Mouse (Mus musculus): Measurements from ENCODE around the gene Olfr938. TPM values are rescaled to one million over a fixed set of nuclear protein-coding genes. Genes with fewer than 3 reads are reported as not detected.

The Olfr938 gene
- not detected in 2 replicates for polyA plus RNA-seq (2015; fragmentation: Nextera tagmentation; extraction: Ambion mirVana)

DNA sequence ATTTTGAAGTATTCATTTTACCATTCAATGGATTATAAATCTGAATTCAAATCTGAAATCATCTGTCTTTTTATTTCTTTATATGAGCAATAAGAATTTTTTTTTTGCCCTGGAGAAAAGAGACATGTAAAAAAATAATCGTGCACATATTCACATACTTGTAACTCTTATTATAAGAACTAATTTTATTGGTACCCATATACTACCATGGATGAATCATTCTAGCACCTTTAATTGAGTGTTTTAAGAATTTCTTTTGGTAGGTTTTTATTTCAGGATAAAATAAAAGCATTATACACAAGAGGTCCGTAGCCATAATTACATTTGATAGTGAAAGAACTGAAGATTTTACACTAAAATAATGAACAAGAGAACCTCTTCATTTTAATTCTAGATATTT, at the start of gene Olfr938:
Gene Olfr938 (minus strand): TSS at position 101 of the 400 bp plus-strand sequence.
- no peaks in the 10 kb centered on the region for H3K27me3 ChIP-seq (replicated peaks)
- H3K4me2 ChIP-seq: no peak within 1 kb of the TSS
- H3K4me1 ChIP-seq: no peaks in the 10 kb centered on the region
- no peak within 1 kb of the TSS for H3K9ac ChIP-seq
- H3K36me3 ChIP-seq: no peaks in the 10 kb centered on the region
- H3K4me3 ChIP-seq (replicated peaks): no peak within 1 kb of the TSS
- 86% methylated on average over 2 of the region's 2 CpGs for WGBS
- no peak for ATAC-seq (ENCODE audit: insufficient read depth, low FRiP score, low read depth)
- H3K9me3 ChIP-seq: no peaks in the 10 kb centered on the region
- H3K27ac ChIP-seq: no peak within 1 kb of the TSS

DNA sequence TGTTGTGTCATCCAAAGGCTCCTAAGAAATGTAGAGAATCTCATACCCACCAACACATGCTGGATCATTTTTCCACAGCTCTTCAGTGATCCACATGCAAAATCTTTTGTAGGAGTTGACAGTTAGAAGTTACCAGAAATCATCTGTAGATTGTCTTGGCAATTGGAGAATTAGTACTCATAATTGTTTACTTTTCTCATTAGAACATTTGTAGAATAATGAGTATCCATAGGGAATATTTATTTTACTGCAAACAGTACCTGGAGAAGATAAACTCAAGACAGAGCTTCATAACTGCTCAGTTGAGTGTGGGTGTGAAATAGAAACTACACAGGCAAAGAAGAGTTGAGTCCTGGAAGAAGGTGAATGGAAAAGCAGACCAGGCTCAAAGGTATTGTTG, 49.1 kb upstream of the Olfr938 start, which contains the start of gene Olfr27:
Gene Olfr27 (plus strand): TSS at position 301 of the 400 bp plus-strand sequence.
- no peaks in the 10 kb centered on the region for H3K9me3 ChIP-seq
- H3K4me3 ChIP-seq (replicated peaks): no peak within 1 kb of the TSS
- no peaks in the 10 kb centered on the region for H3K27me3 ChIP-seq (replicated peaks)
- no peak within 1 kb of the TSS for H3K9ac ChIP-seq
- no peak for ATAC-seq (ENCODE audit: insufficient read depth, low FRiP score, low read depth)
- H3K4me1 ChIP-seq: no peaks in the 10 kb centered on the region
- H3K36me3 ChIP-seq: no peaks in the 10 kb centered on the region
- H3K27ac ChIP-seq: no peak within 1 kb of the TSS
- H3K4me2 ChIP-seq: no peak within 1 kb of the TSS

DNA sequence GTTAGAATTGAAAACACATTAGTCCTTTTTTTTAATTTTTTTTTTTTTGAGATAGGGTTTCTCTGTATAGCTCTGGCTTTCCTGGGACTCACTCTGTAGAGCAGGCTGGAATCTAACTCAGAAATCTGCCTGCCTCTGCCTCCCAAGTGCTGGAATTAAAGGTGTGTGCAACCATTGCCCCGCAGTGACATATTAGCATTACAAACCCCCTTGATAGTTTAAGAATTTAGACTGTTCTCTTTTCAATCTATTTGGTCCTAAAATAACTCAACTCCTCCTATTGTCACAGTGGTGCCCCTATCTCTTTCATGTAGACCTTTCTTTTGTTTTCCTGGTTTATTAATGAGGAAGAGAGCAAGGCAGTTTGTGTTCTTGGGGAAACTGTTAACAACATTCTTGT, 48.6 kb upstream of the Olfr938 start:
- Histone ChIP-seq H3K4me2 (no peak overlapping the region), H3K4me1 (no peaks in the 10 kb centered on the region), H3K27me3 (replicated peaks) (no peaks in the 10 kb centered on the region), H3K36me3 (no peaks in the 10 kb centered on the region), H3K4me3 (replicated peaks) (no peak overlapping the region), H3K9me3 (no peaks in the 10 kb centered on the region), H3K27ac (no peak overlapping the region), H3K9ac (no peak overlapping the region)
- 85% methylated on average over 1 of the region's 1 CpGs for WGBS
- ATAC-seq (ENCODE audit: insufficient read depth, low FRiP score, low read depth): no peak

DNA sequence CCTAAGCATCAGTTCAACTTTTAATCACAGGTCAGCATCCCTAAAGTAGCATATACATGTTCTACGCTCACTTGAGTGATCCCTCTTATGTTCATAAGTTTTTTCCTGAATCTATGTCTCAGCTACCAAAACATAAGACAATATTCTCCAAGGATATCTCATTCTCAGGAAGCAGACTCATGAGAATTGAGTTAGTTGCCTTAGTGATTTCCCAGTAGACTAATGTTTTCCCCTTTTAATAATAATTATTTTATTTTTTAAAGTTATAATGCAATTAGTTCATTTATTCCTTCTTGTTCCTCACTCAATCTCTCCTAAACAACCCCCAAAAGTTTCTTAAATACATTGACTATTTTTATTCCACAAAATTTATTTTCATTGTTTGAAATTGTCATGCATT, 13.8 kb downstream of the Olfr938 start, which contains the start of gene Olfr937:
Gene Olfr937 (minus strand): TSS at position 101 of the 400 bp plus-strand sequence.
- ATAC-seq (ENCODE audit: insufficient read depth, low FRiP score, low read depth): no peak

More for the DNA sequence above, 13.8 kb downstream of the Olfr938 start, which contains the start of gene Olfr937:
- Histone ChIP-seq H3K4me3 (replicated peaks) (no peak within 1 kb of the TSS), H3K27me3 (replicated peaks) (no peaks in the 10 kb centered on the region), H3K4me1 (no peaks in the 10 kb centered on the region), H3K9me3 (no peaks in the 10 kb centered on the region), H3K36me3 (no peaks in the 10 kb centered on the region), H3K4me2 (no peak within 1 kb of the TSS), H3K27ac (no peak within 1 kb of the TSS), H3K9ac (no peak within 1 kb of the TSS)
- WGBS: 80% methylated on average over 1 of the region's 1 CpGs

Small RNA genes lying within 50 kb of the gene (microRNA-seq; reads per million reads assigned to microRNA genes)
- gene Gm25032 (not detected), gene Gm25529 (not detected)

Other genes with a start within 250 kb of the Olfr938 start
- gene Olfr924, start 234.4 kb downstream of the Olfr938 start, polyA plus RNA-seq (2015; fragmentation: Nextera tagmentation; extraction: Ambion mirVana): not detected in 2 replicates
- gene Olfr26, start 223.8 kb downstream of the Olfr938 start, polyA plus RNA-seq (2015; fragmentation: Nextera tagmentation; extraction: Ambion mirVana): not detected in 2 replicates
- not detected in 2 replicates for gene Olfr926, start 201.8 kb downstream of the Olfr938 start, polyA plus RNA-seq (2015; fragmentation: Nextera tagmentation; extraction: Ambion mirVana)
- gene Olfr930, start 149.1 kb downstream of the Olfr938 start, polyA plus RNA-seq (2015; fragmentation: Nextera tagmentation; extraction: Ambion mirVana): not detected in 2 replicates
- gene Olfr933, start 106.6 kb downstream of the Olfr938 start, polyA plus RNA-seq (2015; fragmentation: Nextera tagmentation; extraction: Ambion mirVana): not detected in 2 replicates
- not detected in 2 replicates for gene Olfr934, start 90.6 kb downstream of the Olfr938 start, polyA plus RNA-seq (2015; fragmentation: Nextera tagmentation; extraction: Ambion mirVana)
- not detected in 2 replicates for gene Olfr935, start 79.2 kb downstream of the Olfr938 start, polyA plus RNA-seq (2015; fragmentation: Nextera tagmentation; extraction: Ambion mirVana)
- not detected in 2 replicates for gene Olfr146, start 55.5 kb downstream of the Olfr938 start, polyA plus RNA-seq (2015; fragmentation: Nextera tagmentation; extraction: Ambion mirVana)
- not detected in 2 replicates for gene Olfr937, start 13.9 kb downstream of the Olfr938 start, polyA plus RNA-seq (2015; fragmentation: Nextera tagmentation; extraction: Ambion mirVana)
- gene Olfr27, start 49.2 kb upstream of the Olfr938 start, polyA plus RNA-seq (2015; fragmentation: Nextera tagmentation; extraction: Ambion mirVana): not detected in 2 replicates
- gene Olfr943, start 87.4 kb upstream of the Olfr938 start, polyA plus RNA-seq (2015; fragmentation: Nextera tagmentation; extraction: Ambion mirVana): not detected in 2 replicates
- gene Olfr944, start 123.0 kb upstream of the Olfr938 start, polyA plus RNA-seq (2015; fragmentation: Nextera tagmentation; extraction: Ambion mirVana): not detected in 2 replicates
- not detected in 2 replicates for gene Olfr1537, start 171.1 kb upstream of the Olfr938 start, polyA plus RNA-seq (2015; fragmentation: Nextera tagmentation; extraction: Ambion mirVana)
- gene Olfr945, start 197.9 kb upstream of the Olfr938 start, polyA plus RNA-seq (2015; fragmentation: Nextera tagmentation; extraction: Ambion mirVana): not detected in 2 replicates
- not detected in 2 replicates for gene Olfr948, start 247.2 kb upstream of the Olfr938 start, polyA plus RNA-seq (2015; fragmentation: Nextera tagmentation; extraction: Ambion mirVana)